Mouse (Mus musculus) limb, embryonic 10.5 days (tissue): ENCODE data around the gene Gm28539. TPM values are rescaled to one million over a fixed set of nuclear protein-coding genes. Genes with fewer than 3 reads are reported as not detected.

Experiments
- DNase-seq: peaks from one replicate; pipeline ENCODE4 v3.0.0-alpha.2; 2017; ENCODE audit warnings: low spot score
- H3K27ac ChIP-seq: fragments of 300-500 bp; sonication (generic); 2 replicates; pipeline ENCODE4 v1.5.1; 2016; ENCODE audit warnings: mild to moderate bottlenecking
- H3K27me3 ChIP-seq: fragments of 300-500 bp; sonication (generic); 2 replicates; pipeline ENCODE4 v1.6.1; 2016; ENCODE audit warnings: low read depth, mild to moderate bottlenecking; ENCODE audit not compliant: poor library complexity, severe bottlenecking
- H3K36me3 ChIP-seq: fragments of 300-500 bp; sonication (generic); 2 replicates; pipeline ENCODE4 v1.6.1; 2016; ENCODE audit warnings: mild to moderate bottlenecking, moderate library complexity
- H3K4me1 ChIP-seq: fragments of 300-500 bp; sonication (generic); 2 replicates; pipeline ENCODE4 v1.6.1; 2016
- H3K4me3 ChIP-seq: fragments of 300-500 bp; sonication (generic); 2 replicates; pipeline ENCODE4 v1.5.1; 2016; ENCODE audit warnings: mild to moderate bottlenecking, moderate library complexity
- H3K9me3 ChIP-seq: fragments of 300-500 bp; sonication (generic); replicated peaks from 2 replicates; pipeline ENCODE4 v1.6.1; 2016; ENCODE audit warnings: mild to moderate bottlenecking
- WGBS: fragments of 180-500 bp; shearing (Covaris S2); methylation state at CpG from one replicate; pipeline ENCODE4 v1.1.7; 2016; 5-methylcytosine and 5-hydroxymethylcytosine counted together
- polyA plus RNA-seq: library from polyadenylated mRNA; unstranded; fragments of >200 nt; fragmentation: Nextera tagmentation; extraction: Ambion mirVana; gene quantifications from 2 replicates; pipeline ENCODE4 v1.2.1, GENCODE M21; 2016

The Gm28539 gene
- not detected in 2 replicates for polyA plus RNA-seq

DNA sequence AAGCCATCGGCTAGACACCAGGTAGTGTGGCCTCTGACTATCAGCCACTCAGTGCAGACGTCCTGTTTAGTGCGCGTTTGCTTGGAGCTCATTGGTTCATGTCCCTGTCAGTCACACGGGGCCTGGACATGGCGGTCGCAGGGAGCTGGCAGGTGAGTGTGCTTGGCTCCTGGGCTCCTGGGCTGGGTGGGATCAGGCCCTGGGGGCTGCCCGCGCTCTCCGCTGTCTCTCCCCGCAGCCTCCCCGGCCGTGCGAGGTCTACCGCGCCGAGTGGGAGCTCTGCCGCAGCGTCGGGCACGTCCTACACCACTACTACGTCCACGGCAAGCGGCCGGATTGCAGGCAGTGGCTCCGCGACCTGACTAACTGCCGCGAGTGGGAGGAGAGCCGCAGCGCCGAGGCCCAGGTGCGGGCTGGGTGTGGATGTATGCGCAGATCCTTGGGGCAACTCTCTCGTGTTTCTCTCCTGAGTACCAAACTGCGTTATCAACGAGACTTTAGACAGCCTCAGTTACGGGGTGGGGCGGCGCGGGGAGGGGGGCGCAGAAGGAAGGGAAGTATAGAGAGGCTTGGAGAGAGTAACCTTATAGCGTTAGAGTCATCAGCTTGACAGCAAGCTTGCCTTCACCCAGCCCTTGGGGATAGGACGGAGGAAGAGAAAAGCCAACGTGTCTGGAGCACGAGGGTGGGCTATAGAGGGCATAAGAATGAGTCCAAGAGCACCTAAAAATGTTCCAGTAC is at the start of gene Gm28539, which contains the start of gene 2510002D24Rik:
Gene Gm28539 (plus strand): TSS at position 117 of the 741 bp plus-strand sequence.
Gene 2510002D24Rik (plus strand): TSS at position 111 of the 741 bp plus-strand sequence.
- WGBS: under 1% methylated on average over 46 of the region's 46 CpGs
- Histone ChIP-seq H3K27ac (peak within 1 kb of the TSS; percentile 92), H3K9me3 (no peaks in the 10 kb centered on the region), H3K27me3 (no peaks in the 10 kb centered on the region), H3K4me3 (peak within 1 kb of the TSS; percentile 96), H3K4me1 (peaks cover 5% of the 10 kb centered on the region), H3K36me3 (peaks cover 56% of the 10 kb centered on the region)
- DNase-seq: peak; percentile 90

DNA sequence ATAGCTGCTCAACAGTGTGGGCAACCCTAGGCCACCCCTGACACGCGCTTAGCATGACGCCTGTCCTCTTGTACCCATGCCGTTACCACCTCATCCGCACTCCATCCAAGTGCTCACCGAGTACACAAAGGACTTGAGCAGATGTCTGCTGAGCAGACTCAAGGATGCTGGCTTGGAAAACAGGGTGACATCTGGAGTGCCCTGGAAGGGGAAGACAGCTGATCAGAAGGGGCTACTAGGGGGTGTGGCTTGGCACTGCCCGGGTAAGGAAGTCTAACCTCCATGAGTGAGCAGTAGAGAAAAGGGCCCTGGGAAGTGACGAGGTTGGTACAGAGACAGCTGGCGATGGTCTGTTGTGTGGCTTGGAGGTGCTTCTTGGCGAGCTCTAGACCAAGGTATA is 49.7 kb upstream of the Gm28539 start:
- 96% methylated on average over 10 of the region's 10 CpGs for WGBS
- H3K27ac ChIP-seq: no peak overlapping the region
- no peaks in the 10 kb centered on the region for H3K9me3 ChIP-seq
- DNase-seq: no peak
- H3K36me3 ChIP-seq: peaks cover 96% of the 10 kb centered on the region
- no peaks in the 10 kb centered on the region for H3K4me1 ChIP-seq
- no peak overlapping the region for H3K4me3 ChIP-seq
- no peaks in the 10 kb centered on the region for H3K27me3 ChIP-seq

DNA sequence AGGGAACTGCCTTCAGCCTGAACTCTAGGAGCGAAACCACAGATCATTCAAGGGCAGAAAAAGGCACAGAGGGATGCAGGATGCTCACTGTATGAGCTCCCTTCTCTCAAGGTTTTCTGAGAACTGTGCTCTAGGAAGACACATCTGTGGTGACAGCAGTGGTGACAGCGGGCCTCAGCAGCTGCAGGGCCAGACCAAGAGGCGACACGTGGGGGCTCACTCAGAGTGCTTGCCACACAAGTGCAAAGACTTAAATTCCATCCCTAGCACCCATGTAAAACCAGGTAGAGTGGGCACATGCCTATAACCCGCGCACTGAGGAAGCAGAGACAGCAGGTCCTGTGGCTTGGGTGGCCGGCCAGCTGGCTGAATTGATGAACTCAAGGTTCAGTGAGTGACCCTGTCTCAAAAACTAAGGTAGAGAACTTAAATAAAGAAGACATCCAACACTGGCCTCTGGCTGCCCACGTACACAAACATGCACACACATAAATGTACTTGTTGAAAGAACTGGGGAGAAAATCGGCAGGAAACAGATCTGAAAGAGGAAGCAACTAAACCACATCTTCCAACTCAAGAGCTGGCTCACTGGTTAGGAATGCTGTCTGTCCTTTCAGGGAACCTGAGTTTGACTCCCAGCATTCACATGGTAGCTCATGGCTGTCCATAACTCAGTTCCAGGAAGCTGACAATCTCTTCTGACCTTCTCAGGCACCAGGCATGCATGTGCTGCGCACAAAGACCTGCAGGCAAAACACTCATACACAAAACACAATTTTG is 47.6 kb upstream of the Gm28539 start:
- no peak for DNase-seq
- peaks cover 97% of the 10 kb centered on the region for H3K36me3 ChIP-seq
- H3K27me3 ChIP-seq: no peaks in the 10 kb centered on the region
- H3K27ac ChIP-seq: no peak overlapping the region
- no peaks in the 10 kb centered on the region for H3K4me1 ChIP-seq
- WGBS: 92% methylated on average over 10 of the region's 10 CpGs
- no peak overlapping the region for H3K4me3 ChIP-seq
- no peaks in the 10 kb centered on the region for H3K9me3 ChIP-seq

DNA sequence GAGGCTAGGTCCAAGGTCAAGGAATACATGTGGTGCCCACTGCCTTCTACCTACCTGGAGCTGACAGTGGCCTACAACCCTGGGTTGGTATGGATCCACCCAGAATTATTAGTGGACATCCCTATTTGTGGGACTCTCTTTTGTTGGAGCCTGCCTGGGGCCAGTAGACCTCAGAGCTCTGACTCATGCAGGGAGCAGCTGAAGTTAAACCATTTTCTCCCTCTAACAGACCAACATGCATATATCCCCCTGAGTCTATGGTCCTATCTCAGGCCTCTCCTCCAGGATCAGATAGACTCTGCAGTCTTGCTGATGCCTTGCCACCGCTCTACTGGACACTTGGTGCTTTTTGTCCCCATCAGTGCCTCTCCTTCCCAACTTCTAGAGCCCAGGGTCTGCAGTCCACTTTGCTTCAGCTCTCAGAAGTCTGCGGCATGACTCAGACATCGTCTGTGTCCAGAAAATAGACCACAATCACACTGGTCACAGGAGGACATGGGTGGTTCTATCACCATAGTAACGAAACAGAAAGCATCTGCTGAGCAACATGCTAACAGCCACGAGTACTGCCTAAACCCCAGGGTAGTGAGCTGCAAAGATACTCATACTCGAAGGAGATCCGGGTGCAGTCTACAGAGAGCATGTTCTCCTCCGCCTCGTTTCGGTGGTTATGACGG is 41.0 kb upstream of the Gm28539 start:
- Histone ChIP-seq H3K4me3 (no peak overlapping the region), H3K27ac (no peak overlapping the region), H3K9me3 (no peaks in the 10 kb centered on the region), H3K36me3 (peaks cover 99% of the 10 kb centered on the region), H3K27me3 (no peaks in the 10 kb centered on the region), H3K4me1 (no peaks in the 10 kb centered on the region)
- DNase-seq: no peak
- 94% methylated on average over 11 of the region's 11 CpGs for WGBS

DNA sequence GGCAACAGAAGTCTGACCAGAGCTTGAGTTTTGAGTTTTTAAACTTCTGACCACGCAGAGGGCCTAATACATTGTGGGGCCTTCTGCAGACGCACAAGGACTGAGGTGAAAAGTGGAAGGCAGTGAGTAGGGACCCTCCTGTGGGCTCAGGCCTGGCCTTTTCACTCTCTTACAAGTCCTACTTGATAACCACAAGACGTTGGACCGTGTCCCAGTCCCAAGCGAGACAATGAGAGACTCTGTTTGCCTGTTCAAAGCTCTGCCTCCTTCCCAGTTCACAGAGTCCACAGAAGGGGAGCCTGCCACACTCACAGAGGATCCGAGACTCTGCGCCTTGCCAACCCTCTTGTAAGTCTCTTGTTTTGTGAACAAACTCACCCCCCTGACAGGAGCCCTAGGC is 39.7 kb upstream of the Gm28539 start:
- Histone ChIP-seq H3K4me1 (no peaks in the 10 kb centered on the region), H3K9me3 (no peaks in the 10 kb centered on the region), H3K27me3 (no peaks in the 10 kb centered on the region), H3K4me3 (no peak overlapping the region), H3K27ac (no peak overlapping the region), H3K36me3 (peaks cover 99% of the 10 kb centered on the region)
- no peak for DNase-seq
- 91% methylated on average over 7 of the region's 7 CpGs for WGBS

DNA sequence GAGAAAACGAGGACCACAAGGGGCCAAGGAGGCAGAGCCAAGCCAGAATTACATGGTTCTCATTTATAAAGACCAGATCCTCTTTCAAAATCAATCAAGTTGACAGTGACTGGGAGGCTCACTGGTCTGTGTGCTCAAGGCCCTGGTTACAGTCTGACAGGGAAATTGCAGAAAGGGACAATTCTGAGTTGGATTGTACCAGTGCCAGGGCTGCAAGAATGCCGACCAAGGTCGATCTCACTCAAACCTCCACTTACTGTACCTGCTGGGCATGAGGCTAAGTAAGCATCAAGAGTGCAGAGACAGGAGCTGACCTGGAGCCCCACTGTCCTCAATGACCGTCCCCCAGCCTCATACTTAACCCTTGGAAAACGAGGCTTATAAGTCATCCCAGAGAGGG is 38.2 kb upstream of the Gm28539 start:
- 87% methylated on average over 5 of the region's 5 CpGs for WGBS
- DNase-seq: no peak
- no peak overlapping the region for H3K4me3 ChIP-seq
- no peaks in the 10 kb centered on the region for H3K9me3 ChIP-seq
- H3K4me1 ChIP-seq: no peaks in the 10 kb centered on the region
- no peaks in the 10 kb centered on the region for H3K27me3 ChIP-seq
- peaks cover 93% of the 10 kb centered on the region for H3K36me3 ChIP-seq
- H3K27ac ChIP-seq: no peak overlapping the region

DNA sequence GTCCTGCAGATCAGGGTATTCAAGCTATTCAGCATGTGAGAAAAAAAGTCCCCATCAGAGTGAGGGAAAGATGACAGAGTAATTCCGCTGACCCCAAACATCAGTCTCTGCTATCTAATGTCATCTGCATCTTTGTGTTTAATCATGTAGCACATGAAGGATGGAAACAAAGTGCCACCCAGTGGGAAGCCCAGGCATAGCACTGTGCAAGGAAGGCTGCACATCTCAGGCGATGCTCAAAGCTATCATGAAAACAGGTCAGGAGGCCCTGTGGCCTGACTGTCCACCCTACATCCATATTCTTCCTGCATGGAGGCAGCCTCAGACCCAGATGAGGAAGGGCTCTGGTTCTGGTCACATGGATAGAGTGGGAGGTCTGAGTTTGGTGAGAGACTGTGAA is 37.5 kb upstream of the Gm28539 start:
- H3K27ac ChIP-seq: no peak overlapping the region
- 89% methylated on average over 2 of the region's 2 CpGs for WGBS
- DNase-seq: no peak
- no peak overlapping the region for H3K4me3 ChIP-seq
- no peaks in the 10 kb centered on the region for H3K4me1 ChIP-seq
- H3K27me3 ChIP-seq: no peaks in the 10 kb centered on the region
- H3K36me3 ChIP-seq: peaks cover 91% of the 10 kb centered on the region
- no peaks in the 10 kb centered on the region for H3K9me3 ChIP-seq

DNA sequence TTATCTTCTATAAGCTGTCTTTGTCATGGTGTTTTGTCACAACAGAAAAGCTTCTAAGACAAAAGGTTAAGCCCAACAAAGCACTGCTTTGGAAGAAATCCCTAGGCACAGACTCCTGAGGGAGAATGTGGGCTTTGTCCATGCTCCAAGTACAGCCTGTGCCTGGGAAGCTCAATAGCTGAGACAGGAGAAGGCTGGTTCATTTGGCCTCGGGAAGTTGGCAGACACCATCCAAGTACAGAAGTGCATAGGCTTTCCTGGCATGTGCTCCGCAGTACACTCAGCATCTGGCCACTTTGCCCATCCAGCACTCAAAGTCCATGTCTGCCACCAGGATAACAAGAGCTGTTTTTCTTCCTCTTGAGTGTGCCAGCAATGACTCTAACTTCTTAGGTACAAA is 30.6 kb upstream of the Gm28539 start:
- no peak overlapping the region for H3K4me3 ChIP-seq
- no peak for DNase-seq
- WGBS: 96% methylated on average over 2 of the region's 2 CpGs
- H3K36me3 ChIP-seq: peaks cover 86% of the 10 kb centered on the region
- peaks cover 6% of the 10 kb centered on the region for H3K4me1 ChIP-seq
- H3K27me3 ChIP-seq: no peaks in the 10 kb centered on the region
- H3K27ac ChIP-seq: no peak overlapping the region
- no peaks in the 10 kb centered on the region for H3K9me3 ChIP-seq

DNA sequence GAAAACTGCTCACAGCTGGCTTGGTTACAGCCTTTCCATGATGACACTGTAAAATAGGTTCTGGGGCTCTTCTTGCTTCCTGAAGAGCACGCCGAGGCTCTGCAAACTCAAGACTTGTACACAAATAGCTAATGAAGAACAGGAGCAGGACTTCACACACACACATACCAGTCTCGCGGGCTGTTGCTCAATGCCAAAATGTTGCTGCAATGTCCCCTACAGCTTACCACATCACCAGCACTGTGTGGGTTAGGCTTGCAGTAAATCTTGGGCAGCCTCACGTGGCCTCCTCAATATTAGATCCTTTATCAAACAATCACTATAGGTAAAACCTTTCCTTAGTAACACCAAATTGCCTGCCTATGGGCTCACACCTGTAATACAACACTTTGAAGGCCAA is 27.4 kb upstream of the Gm28539 start:
- H3K4me1 ChIP-seq: peaks cover 19% of the 10 kb centered on the region
- no peaks in the 10 kb centered on the region for H3K27me3 ChIP-seq
- no peak for DNase-seq
- H3K9me3 ChIP-seq: no peaks in the 10 kb centered on the region
- H3K27ac ChIP-seq: no peak overlapping the region
- peaks cover 63% of the 10 kb centered on the region for H3K36me3 ChIP-seq
- no peak overlapping the region for H3K4me3 ChIP-seq
- 96% methylated on average over 5 of the region's 5 CpGs for WGBS

DNA sequence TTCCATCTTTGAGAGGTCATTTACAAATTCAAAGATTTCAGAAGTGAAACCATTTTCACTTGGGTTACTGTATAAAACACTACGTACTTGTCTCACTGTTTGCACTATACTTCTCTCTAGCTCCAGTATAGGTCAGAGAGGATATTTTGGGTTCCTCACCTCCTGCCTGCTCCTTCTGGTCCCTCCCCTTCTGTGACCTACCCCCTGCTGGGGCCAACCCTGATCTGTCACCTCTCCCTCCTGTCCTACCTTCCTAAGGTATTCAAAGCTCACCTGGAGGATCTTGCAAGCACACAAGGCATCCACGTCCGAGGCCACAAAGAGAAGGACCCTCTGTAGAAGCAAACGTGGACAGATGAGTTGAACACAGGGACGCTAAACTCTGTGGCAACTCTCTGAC is 25.4 kb upstream of the Gm28539 start:
- Histone ChIP-seq H3K36me3 (peaks cover 63% of the 10 kb centered on the region), H3K27me3 (no peaks in the 10 kb centered on the region), H3K4me3 (peak overlapping the region; percentile 89), H3K27ac (peak overlapping the region; percentile 91), H3K9me3 (no peaks in the 10 kb centered on the region), H3K4me1 (peaks cover 19% of the 10 kb centered on the region)
- 8% methylated on average over 5 of the region's 5 CpGs for WGBS
- no peak for DNase-seq

DNA sequence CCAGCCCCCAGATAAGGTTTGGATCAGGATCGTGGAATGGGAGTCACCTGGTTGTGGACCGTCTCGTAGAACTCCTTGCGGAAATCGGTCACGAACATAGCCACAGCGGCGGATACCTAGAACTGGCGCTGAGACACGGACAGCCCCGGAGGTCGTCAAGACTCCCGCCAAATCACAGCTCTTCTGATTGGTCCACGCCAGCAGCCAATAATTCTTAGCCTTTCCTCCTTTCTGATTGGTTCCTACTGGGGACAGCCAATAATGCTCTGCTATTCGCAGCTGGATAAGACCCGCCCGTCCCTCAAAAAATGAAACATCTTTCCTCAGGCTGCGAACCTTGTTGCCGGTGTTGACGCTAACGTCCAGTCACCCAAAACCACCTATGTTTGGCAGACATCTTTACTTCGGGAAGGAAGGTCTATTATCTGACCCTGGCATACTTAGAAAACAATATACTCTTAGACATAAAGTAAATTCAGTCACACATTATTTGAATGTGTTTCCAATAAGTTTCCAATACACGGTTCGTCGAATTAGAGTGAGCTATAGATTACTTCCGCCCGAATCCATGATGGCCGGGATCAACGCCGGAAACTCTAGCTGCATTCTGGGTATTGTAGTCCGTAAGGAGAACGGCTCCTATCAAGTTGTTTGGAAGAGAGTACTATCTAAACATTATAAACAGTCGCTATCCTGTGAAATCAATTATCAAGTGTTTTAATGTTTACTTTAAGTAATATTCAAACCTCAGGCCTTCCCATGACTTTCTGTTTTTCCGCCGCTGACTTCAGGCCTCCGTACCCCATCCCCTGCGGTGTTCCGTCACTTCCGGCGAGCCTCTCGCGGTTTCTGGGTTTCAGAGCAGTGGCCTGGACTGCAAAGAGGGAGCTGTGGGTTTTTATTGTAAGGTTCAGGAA is 24.7 kb upstream of the Gm28539 start, which contains the start of the genes Ufd1 and Cdc45:
Gene Ufd1 (plus strand): TSS at position 312 of the 917 bp plus-strand sequence.
Gene Cdc45 (minus strand): TSS at position 520 of the 917 bp plus-strand sequence.
- H3K9me3 ChIP-seq: no peaks in the 10 kb centered on the region
- WGBS: under 1% methylated on average over 42 of the region's 42 CpGs
- no peaks in the 10 kb centered on the region for H3K27me3 ChIP-seq
- H3K27ac ChIP-seq: peak within 1 kb of the TSS; percentile 91
- peak within 1 kb of the TSS; percentile 89 for H3K4me3 ChIP-seq
- DNase-seq: peak; percentile 90
- H3K4me1 ChIP-seq: peaks cover 19% of the 10 kb centered on the region
- peaks cover 63% of the 10 kb centered on the region for H3K36me3 ChIP-seq

DNA sequence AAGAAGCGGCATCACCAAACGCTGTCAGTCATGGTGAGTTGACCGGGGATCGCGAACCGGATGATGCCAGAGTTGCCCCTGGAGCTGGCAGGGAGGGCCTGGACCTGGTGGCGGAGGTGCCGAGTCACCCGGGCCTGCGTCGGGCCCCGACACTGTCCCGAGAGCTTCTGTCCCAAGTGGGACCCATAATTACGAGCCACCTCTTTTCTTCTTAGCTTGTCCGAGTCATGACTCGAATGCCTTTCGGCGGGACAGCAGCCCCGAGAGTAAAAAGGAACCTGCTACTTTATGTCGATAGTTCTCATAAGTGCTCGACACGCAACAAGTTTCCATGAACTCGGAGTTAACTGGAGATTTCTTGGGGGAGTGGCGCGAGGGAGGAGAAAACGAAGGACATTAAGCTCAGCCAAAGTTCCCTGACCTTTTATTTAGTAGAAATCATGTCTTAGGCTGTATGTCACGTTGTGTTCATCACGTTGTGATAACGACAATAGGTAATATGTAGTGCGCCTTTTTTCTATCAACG is 23.9 kb upstream of the Gm28539 start:
- no peak for DNase-seq
- Histone ChIP-seq H3K4me1 (peaks cover 19% of the 10 kb centered on the region), H3K27ac (peak overlapping the region; percentile 91), H3K27me3 (no peaks in the 10 kb centered on the region), H3K4me3 (peak overlapping the region; percentile 89), H3K9me3 (no peaks in the 10 kb centered on the region), H3K36me3 (peaks cover 63% of the 10 kb centered on the region)
- WGBS: 2% methylated on average over 31 of the region's 31 CpGs
